Comparison of ENCODE assay signal across 8 mouse cellular contexts in genomic region chr1:163313101-163313773, GRCm38 (mm10). TPM values are rescaled to one million over a fixed set of nuclear protein-coding genes. Genes with fewer than 3 reads are reported as not detected.
DNase-seq lines count a peak whose midpoint lies in the region; ATAC-seq lines count a peak whose summit lies in the region.

TSS of gene Prrx1 (minus strand) at chr1:163313710.

- H3K4me1 ChIP-seq in lung, embryonic 15.5 days = peaks cover 34% of the 10 kb centered on the region
- H3K4me1 ChIP-seq in embryonic facial prominence, embryonic 12.5 days = peaks cover 17% of the 10 kb centered on the region
- peaks cover 7% of the 10 kb centered on the region for H3K4me1 ChIP-seq in heart, embryonic 11.5 days (ENCODE audit: control insufficient read depth, insufficient read depth, low read length)
- H3K4me1 ChIP-seq in limb, embryonic 10.5 days = peaks cover 44% of the 10 kb centered on the region
- H3K4me1 ChIP-seq in neural tube, embryonic 14.5 days (ENCODE audit: control insufficient read depth, insufficient read depth, low read length) = peaks cover 18% of the 10 kb centered on the region; the same call in 1 of the 2 replicates

- peak; percentile 39; the same call in 1 of the 2 replicates for ATAC-seq in lung, embryonic 15.5 days (ENCODE audit: borderline replicate concordance, extremely low read depth, low FRiP score, low TSS enrichment)
- ATAC-seq in embryonic facial prominence, embryonic 12.5 days (ENCODE audit: insufficient number of reproducible peaks, insufficient read depth, low FRiP score, low TSS enrichment) = peak; percentile 69
- ATAC-seq in heart, embryonic 11.5 days (replicated peaks; ENCODE audit: insufficient number of reproducible peaks, low FRiP score, low TSS enrichment) = no peak
- ATAC-seq in neural tube, embryonic 14.5 days (ENCODE audit: low read depth) = no peak

- peak within 1 kb of the TSS; percentile 57 for H3K4me3 ChIP-seq in lung, embryonic 15.5 days
- peak within 1 kb of the TSS; percentile 88 for H3K4me3 ChIP-seq in embryonic facial prominence, embryonic 12.5 days
- peak within 1 kb of the TSS; percentile 64 for H3K4me3 ChIP-seq in heart, embryonic 11.5 days (ENCODE audit: low read depth, low read length)
- H3K4me3 ChIP-seq in limb, embryonic 10.5 days = peak within 1 kb of the TSS; percentile 76
- peak within 1 kb of the TSS; percentile 32 for H3K4me3 ChIP-seq in neural tube, embryonic 14.5 days (ENCODE audit: low read depth, low read length)

- H3K9me3 ChIP-seq in lung, embryonic 15.5 days = no peaks in the 10 kb centered on the region
- no peaks in the 10 kb centered on the region for H3K9me3 ChIP-seq in embryonic facial prominence, embryonic 12.5 days
- H3K9me3 ChIP-seq in heart, embryonic 11.5 days (replicated peaks; ENCODE audit: control insufficient read depth, low read length) = no peaks in the 10 kb centered on the region
- H3K9me3 ChIP-seq in limb, embryonic 10.5 days (replicated peaks) = no peaks in the 10 kb centered on the region
- H3K9me3 ChIP-seq in neural tube, embryonic 14.5 days (ENCODE audit: control insufficient read depth, low read length) = no peaks in the 10 kb centered on the region

- H3K27ac ChIP-seq in lung, embryonic 15.5 days = peak within 1 kb of the TSS; percentile 78
- H3K27ac ChIP-seq in embryonic facial prominence, embryonic 12.5 days = peak within 1 kb of the TSS; percentile 100
- H3K27ac ChIP-seq in heart, embryonic 11.5 days (ENCODE audit: low read depth, low read length) = peak within 1 kb of the TSS; percentile 31
- peak within 1 kb of the TSS; percentile 99 for H3K27ac ChIP-seq in limb, embryonic 10.5 days
- no peak within 1 kb of the TSS for H3K27ac ChIP-seq in neural tube, embryonic 14.5 days (ENCODE audit: low read depth, low read length)

- under 1% methylated on average over 17 of the region's 17 CpGs for WGBS in lung, embryonic 15.5 days
- 0% methylated on average over 17 of the region's 17 CpGs for WGBS in embryonic facial prominence, embryonic 12.5 days
- 1% methylated on average over 17 of the region's 17 CpGs for WGBS in heart, embryonic 11.5 days (ENCODE audit: insufficient replicate concordance)
- under 1% methylated on average over 17 of the region's 17 CpGs for WGBS in limb, embryonic 10.5 days
- under 1% methylated on average over 17 of the region's 17 CpGs for WGBS in neural tube, embryonic 14.5 days

- no peak for DNase-seq in lung, postnatal 25 days (ENCODE audit: low spot score)
- DNase-seq in limb, embryonic 10.5 days (ENCODE audit: low spot score) = peak; percentile 80
- DNase-seq in MN1 (ENCODE audit: low spot score) = no peak
- no peak for DNase-seq in layer of hippocampus, adult 9-11 months

- no peaks in the 10 kb centered on the region for H3K36me3 ChIP-seq in lung, embryonic 15.5 days
- no peaks in the 10 kb centered on the region; the same call in 1 of the 2 replicates for H3K36me3 ChIP-seq in embryonic facial prominence, embryonic 12.5 days
- no peaks in the 10 kb centered on the region for H3K36me3 ChIP-seq in heart, embryonic 11.5 days (ENCODE audit: control insufficient read depth, insufficient read depth, low read length)
- peaks cover 27% of the 10 kb centered on the region for H3K36me3 ChIP-seq in limb, embryonic 10.5 days
- H3K36me3 ChIP-seq in neural tube, embryonic 14.5 days (ENCODE audit: control insufficient read depth, insufficient read depth, low read length) = no peaks in the 10 kb centered on the region

- peaks cover 85% of the 10 kb centered on the region for H3K27me3 ChIP-seq in lung, embryonic 15.5 days
- peaks cover 3% of the 10 kb centered on the region; the same call in 1 of the 2 replicates for H3K27me3 ChIP-seq in embryonic facial prominence, embryonic 12.5 days
- peaks cover 43% of the 10 kb centered on the region for H3K27me3 ChIP-seq in heart, embryonic 11.5 days (ENCODE audit: control insufficient read depth, insufficient read depth, low read length)
- H3K27me3 ChIP-seq in limb, embryonic 10.5 days (ENCODE audit: low read depth, poor library complexity, severe bottlenecking) = 0 out of 2 replicates have a peak, but pooled peaks cover 4% of the 10 kb centered on the region
- H3K27me3 ChIP-seq in neural tube, embryonic 14.5 days (ENCODE audit: control insufficient read depth, insufficient read depth, low read length) = peaks cover 43% of the 10 kb centered on the region

- H3K4me2 ChIP-seq in lung, embryonic 15.5 days = peak within 1 kb of the TSS; percentile 93
- peak within 1 kb of the TSS; percentile 58 for H3K4me2 ChIP-seq in embryonic facial prominence, embryonic 12.5 days (replicated peaks)
- peak within 1 kb of the TSS; percentile 97 for H3K4me2 ChIP-seq in heart, embryonic 11.5 days
- peak within 1 kb of the TSS; percentile 54 for H3K4me2 ChIP-seq in neural tube, embryonic 14.5 days (ENCODE audit: low read depth, low read length)

- peak within 1 kb of the TSS; percentile 41 for H3K9ac ChIP-seq in lung, embryonic 15.5 days
- peak within 1 kb of the TSS; percentile 100 for H3K9ac ChIP-seq in embryonic facial prominence, embryonic 12.5 days
- H3K9ac ChIP-seq in heart, embryonic 11.5 days (ENCODE audit: low read depth, low read length) = peak within 1 kb of the TSS; percentile 76
- no peak within 1 kb of the TSS for H3K9ac ChIP-seq in neural tube, embryonic 14.5 days (replicated peaks; ENCODE audit: low read depth, low read length)

RNA-seq across cellular contexts. Expression of gene Prrx1, which starts in this region (rescaled TPM):
- 10.6 and 11.5 TPM in 2 replicates for polyA plus RNA-seq in lung, embryonic 15.5 days (2015; fragmentation: Nextera tagmentation; extraction: Ambion mirVana)
- polyA plus RNA-seq in embryonic facial prominence, embryonic 12.5 days (2016; fragmentation: Nextera tagmentation; extraction: Ambion mirVana) = 180 and 186 TPM in 2 replicates
- 9.1 and 9.7 TPM in 2 replicates for polyA plus RNA-seq in heart, embryonic 11.5 days (2014; fragmentation: Nextera tagmentation; extraction: Ambion mirVana)
- polyA plus RNA-seq in limb, embryonic 10.5 days (2016; fragmentation: Nextera tagmentation; extraction: Ambion mirVana) = 169 and 219 TPM in 2 replicates
- polyA plus RNA-seq in neural tube, embryonic 14.5 days (2014; fragmentation: Nextera tagmentation; extraction: Ambion mirVana) = 0.78 and 6.3 TPM in 2 replicates

Comparison
In these comparisons a context has a peak if more than half of its experiments do, and no peak if none do; other contexts are left out.
1. RNA of gene Prrx1 (polyA plus RNA-seq): 169 to 219 TPM in limb, embryonic 10.5 days and 180 to 186 TPM in embryonic facial prominence, embryonic 12.5 days; 10.6 to 11.5 TPM in lung, embryonic 15.5 days, 9.1 to 9.7 TPM in heart, embryonic 11.5 days and 0.78 to 6.3 TPM in neural tube, embryonic 14.5 days; every median in the first group is over 10 times any median in the second.
2. ATAC-seq: peak in lung, embryonic 15.5 days (single experiment) and embryonic facial prominence, embryonic 12.5 days (single experiment); none in heart, embryonic 11.5 days (single experiment) and neural tube, embryonic 14.5 days (single experiment).
3. H3K4me3 ChIP-seq: peak in every context shown above with its lines; median percentile 88 in embryonic facial prominence, embryonic 12.5 days; 76 in limb, embryonic 10.5 days; 64 in heart, embryonic 11.5 days; 57 in lung, embryonic 15.5 days; 32 in neural tube, embryonic 14.5 days.
4. Peak in every context shown above with its lines, with median percentiles within 50 percentile points of each other: H3K4me2 ChIP-seq.